ENCODE assay signal across 22 mouse cellular contexts in the genomic region with DNA sequence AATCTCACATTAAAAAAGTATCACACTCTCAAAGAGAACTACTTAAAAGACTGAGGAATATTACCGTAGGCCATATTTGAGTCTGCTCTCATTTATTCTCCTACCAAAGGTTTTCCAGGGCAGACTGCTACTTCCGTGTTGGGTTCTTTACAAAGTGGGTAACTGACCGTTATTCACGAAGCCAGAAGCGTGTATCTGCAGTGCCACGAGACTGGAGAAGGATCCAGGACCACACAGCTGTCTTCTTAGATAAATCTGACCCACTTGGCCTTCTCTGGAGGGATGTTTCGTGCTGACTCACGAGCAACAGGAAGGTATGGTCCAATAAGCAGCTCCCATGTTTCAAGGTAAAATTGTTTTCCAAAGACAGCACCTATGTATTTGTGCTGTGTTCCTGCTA. TPM values are rescaled to one million over a fixed set of nuclear protein-coding genes. Genes with fewer than 3 reads are reported as not detected.
DNase-seq lines count a peak whose midpoint lies in the region; ATAC-seq and TF ChIP-seq lines count a peak whose summit lies in the region.
"Had no signal": no experiment of that assay in that cellular context is flagged by ENCODE, and none has a peak within 500 bp of the region (broad histone marks: within the 10 kb centered on the region; RNA-seq: fewer than 3 reads in every experiment).

No protein-coding gene starts in this region.

- WGBS in liver, postnatal 0 days (ENCODE audit: insufficient replicate concordance) = 48% methylated on average over 8 of the region's 8 CpGs

- peak overlapping the region; percentile 39; the same call in 1 of the 2 replicates for H3K4me3 ChIP-seq in testis, adult 2 months (ENCODE audit: control insufficient read depth, low read depth, low read length)
- peak overlapping the region; percentile 93; the same call in 1 of the 2 replicates for H3K4me3 ChIP-seq in liver, postnatal 0 days (ENCODE audit: low read depth, low read length)
- H3K4me3 ChIP-seq: embryonic facial prominence, embryonic 12.5 days; forebrain, embryonic 10.5 days; limb, embryonic 10.5 days; midbrain, embryonic 15.5 days had no signal

- no peaks in the 10 kb centered on the region for H3K27me3 ChIP-seq in testis, adult 2 months (ENCODE audit: control insufficient read depth, insufficient read depth, low read length)
- H3K27me3 ChIP-seq in liver, postnatal 0 days (ENCODE audit: insufficient read depth, low read length) = no peaks in the 10 kb centered on the region
- H3K27me3 ChIP-seq: embryonic facial prominence, embryonic 12.5 days had no signal

- H3K27ac ChIP-seq in testis, adult 2 months (ENCODE audit: control insufficient read depth, insufficient read depth, low read depth, low read length) = no peak overlapping the region
- H3K27ac ChIP-seq in liver, postnatal 0 days (ENCODE audit: low read depth) = peak overlapping the region; percentile 80
- H3K27ac ChIP-seq: embryonic facial prominence, embryonic 12.5 days; forebrain, embryonic 10.5 days; limb, embryonic 10.5 days; macrophage; midbrain, embryonic 15.5 days had no signal

- H3K9ac ChIP-seq in liver, postnatal 0 days (replicated peaks) = no peak overlapping the region
- H3K9ac ChIP-seq: embryonic facial prominence, embryonic 12.5 days; midbrain, embryonic 15.5 days had no signal

- H3K4me2 ChIP-seq in liver, postnatal 0 days (ENCODE audit: low read depth, low read length) = peak overlapping the region; percentile 10; the same call in 1 of the 2 replicates
- H3K4me2 ChIP-seq: embryonic facial prominence, embryonic 12.5 days had no signal

- peaks cover 13% of the 10 kb centered on the region for H3K4me1 ChIP-seq in testis, adult 2 months (ENCODE audit: control insufficient read depth, insufficient read depth, low read length)
- H3K4me1 ChIP-seq in liver, postnatal 0 days (ENCODE audit: insufficient read depth) = peaks cover 29% of the 10 kb centered on the region

- H3K9me3 ChIP-seq in liver, postnatal 0 days (ENCODE audit: low read length) = no peaks in the 10 kb centered on the region
- H3K9me3 ChIP-seq: embryonic facial prominence, embryonic 12.5 days; forebrain, embryonic 10.5 days; limb, embryonic 10.5 days; midbrain, embryonic 15.5 days had no signal

- no peaks in the 10 kb centered on the region for H3K36me3 ChIP-seq in testis, adult 2 months (ENCODE audit: control insufficient read depth, insufficient read depth, low read length)
- H3K36me3 ChIP-seq in liver, postnatal 0 days (replicated peaks; ENCODE audit: insufficient read depth, low read length) = no peaks in the 10 kb centered on the region
- H3K36me3 ChIP-seq: midbrain, embryonic 15.5 days had no signal

- no peak for TF ChIP-seq POLR2A in testis, adult 2 months (IDR thresholded peaks at IDR 0.05; ENCODE audit: control insufficient read depth, low read depth, low read length)

- TF ChIP-seq CTCF in testis, adult 2 months (IDR thresholded peaks at IDR 0.05; ENCODE audit: control insufficient read depth, insufficient read depth, insufficient replicate concordance, low read depth, low read length) = no peak
- no peak for TF ChIP-seq CTCF in liver, postnatal 0 days (IDR thresholded peaks at IDR 0.05; ENCODE audit: low read depth)

- DNase-seq in testis, postnatal 14 days (ENCODE audit: low spot score) = no peak
- DNase-seq in liver, postnatal 0 days = peak; percentile 48
- no peak for DNase-seq in kidney, postnatal 14 days
- no peak for DNase-seq in yolk sac, embryonic 10.5 days (ENCODE audit: low spot score)
- no peak for DNase-seq in thymus, postnatal 0 days (ENCODE audit: low spot score)
- DNase-seq: adrenal gland, adult 8-10 months; cerebellum, adult 2 months; gastrocnemius, postnatal 14 days; kidney, adult 9 months; layer of hippocampus, postnatal 36 days; lung, adult 2 months; retina, postnatal 1 day; right cerebral cortex, postnatal 4 days had no signal

- TF ChIP-seq EP300 in liver, postnatal 0 days (IDR thresholded peaks at IDR 0.05; ENCODE audit: low read depth) = peak; percentile 95

- ATAC-seq in erythroid progenitor cell, adult 5-6 weeks (replicated peaks; ENCODE audit: low FRiP score, poor library complexity, severe bottlenecking) = peak; percentile 76
- ATAC-seq in liver, postnatal 0 days = peak; percentile 49
- ATAC-seq: CD4-positive, CD25-positive, alpha-beta regulatory T cell, adult 4 months; inflammation-experienced regulatory T-cells, adult 6 months; midbrain, embryonic 15.5 days had no signal

RNA-seq across cellular contexts. Expression of a gene that starts 1.8 kb away (rescaled TPM):
- 58.1 and 64.6 TPM in 2 replicates for polyA plus RNA-seq in testis, adult 2 months (2012; rRNA removed)
- 110 and 116 TPM in 2 replicates for total RNA-seq in erythroid progenitor cell, adult 5-6 weeks (2015; ENCODE audit: low replicate concordance)
- total RNA-seq in erythroid progenitor cell, adult 5-6 weeks (2017; ENCODE audit: low replicate concordance) = 86.8 and 99.9 TPM in 2 replicates
- 19.1 and 20.2 TPM in 2 replicates for polyA plus RNA-seq in liver, postnatal 0 days (2015; fragmentation: Nextera tagmentation; extraction: Ambion mirVana)
- 126 and 132 TPM in 2 replicates for polyA plus RNA-seq in thymus, postnatal 0 days (2015; fragmentation: Nextera tagmentation; extraction: Ambion mirVana)
